Mouse (Mus musculus) ES-E14 (cell line): ENCODE measurements at regions not wholly inside any gene's neighbourhood (a gene's known extent, or its start where the extent isn't known, plus 50 kb on each side); places are given as distances from the start of the nearest gene placed in this dataset.

Experiments
- CHD2 ChIP-seq: IDR thresholded peaks from 2 replicates; pipeline ENCODE4 v1.6.1; 2014; ENCODE audit warnings: mild to moderate bottlenecking, low read depth, low read length, inconsistent platforms
- HCFC1 ChIP-seq: IDR thresholded peaks from 2 replicates; pipeline ENCODE4 v1.6.1; 2012; ENCODE audit warnings: low read length, inconsistent platforms, borderline replicate concordance; ENCODE audit not compliant: insufficient read depth
- MAFK ChIP-seq: IDR thresholded peaks from 2 replicates; pipeline ENCODE4 v1.6.1; 2014; ENCODE audit warnings: mild to moderate bottlenecking, low read depth, low read length, inconsistent platforms; ENCODE audit not compliant: insufficient read depth
- ZC3H11A ChIP-seq: IDR thresholded peaks from 2 replicates; pipeline ENCODE4 v1.6.1; 2012; ENCODE audit warnings: low read depth, mild to moderate bottlenecking, inconsistent platforms, low read length, borderline replicate concordance
- ZNF384 ChIP-seq: IDR thresholded peaks from 2 replicates; pipeline ENCODE4 v1.6.1; 2012; ENCODE audit warnings: low read depth, low read length, inconsistent platforms

DNA sequence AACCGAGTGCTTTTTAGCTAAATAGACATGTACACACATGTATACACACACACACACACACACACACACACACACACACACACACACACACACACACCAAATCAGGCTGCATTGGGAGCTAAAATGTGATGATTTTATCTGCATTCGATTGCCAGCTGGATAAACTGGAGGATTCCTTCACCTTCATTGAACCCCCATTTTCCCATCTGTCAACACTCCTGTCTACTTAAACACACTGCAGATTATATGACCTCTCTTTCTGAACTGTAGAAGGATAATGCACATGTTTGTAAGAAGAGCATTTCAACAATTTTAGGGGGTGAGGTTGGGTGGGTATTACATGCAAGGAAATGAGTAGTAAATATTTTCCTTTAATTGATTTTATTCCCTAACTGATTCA is 156.8 kb upstream of the Kcnip4 start:
- TF ChIP-seq CHD2 (no peak), HCFC1 (no peak), ZNF384 (no peak), ZC3H11A (no peak), MAFK (no peak)
